Mouse (Mus musculus) heart, adult 18-20 months (tissue): ENCODE results near the gene Slc37a1. TPM values are rescaled to one million over a fixed set of nuclear protein-coding genes. Genes with fewer than 3 reads are reported as not detected.

Experiments
- DNase-seq, 2 experiments: peaks; one replicate each; pipeline ENCODE4 v3.0.0; 2021 to 2022; ENCODE audit warnings: mixed read lengths in 1 of 2
- total RNA-seq, 2 experiments: library from RNA; stranded (reverse); gene quantifications; 2 replicates each; pipeline ENCODE4 v1.2.3; 2021

Gene Slc37a1
- total RNA-seq, 2 experiments from 2014 or later = 7.5 to 10.3 TPM

- DNase-seq = no peak
Measured at GRCm38 (mm10) chr17:31317521-31318272, 31.1 kb downstream of the Slc37a1 start.

- no peak for DNase-seq
Measured at GRCm38 (mm10) chr17:31318906-31319767, 32.5 kb downstream of the Slc37a1 start.

- DNase-seq = peak; percentile 58 to 73
Measured at GRCm38 (mm10) chr17:31321425-31321824, 34.8 kb downstream of the Slc37a1 start.

DNA sequence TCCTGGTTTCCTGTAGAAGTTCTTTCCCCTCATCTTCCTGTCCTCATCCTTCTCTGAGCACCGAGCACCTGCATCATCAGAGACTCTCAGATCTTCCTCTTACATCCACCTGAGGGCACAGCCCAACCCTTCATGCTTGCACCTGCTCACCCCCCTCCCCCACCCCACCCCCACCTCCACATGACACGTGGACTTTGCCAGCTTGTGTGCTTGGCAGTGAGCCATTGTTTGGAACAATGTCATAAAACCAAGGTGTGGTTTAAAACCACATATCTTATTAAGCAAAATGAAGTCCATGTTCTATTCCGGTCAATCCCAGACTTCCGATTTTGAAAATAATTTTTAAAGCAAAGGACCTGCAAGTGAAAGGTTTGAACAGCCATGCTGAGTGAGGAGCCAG is 35.9 kb downstream of the Slc37a1 start:
- no peak for DNase-seq

DNA sequence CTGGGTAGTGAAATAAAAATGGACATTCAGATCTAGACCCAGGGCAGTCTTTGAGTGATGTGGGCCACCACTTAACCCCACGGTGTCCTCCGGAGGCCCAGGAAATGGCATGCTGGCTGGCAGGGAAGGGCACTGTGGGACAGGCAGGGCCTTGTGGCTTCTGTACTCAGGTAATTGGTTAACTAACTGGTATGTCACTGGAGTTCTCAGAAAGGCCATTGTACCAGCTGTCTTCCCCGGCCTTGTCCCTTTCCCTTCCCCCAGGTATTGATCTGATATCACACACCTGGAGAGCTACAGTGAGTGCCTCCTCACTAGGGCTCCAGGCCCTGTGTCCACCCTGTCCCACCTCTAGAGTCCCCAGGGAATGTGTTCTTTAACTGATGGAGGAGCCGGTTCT is 36.8 kb downstream of the Slc37a1 start:
- no peak for DNase-seq

- no peak for DNase-seq
Measured at GRCm38 (mm10) chr17:31324227-31324626, 37.6 kb downstream of the Slc37a1 start.

DNA sequence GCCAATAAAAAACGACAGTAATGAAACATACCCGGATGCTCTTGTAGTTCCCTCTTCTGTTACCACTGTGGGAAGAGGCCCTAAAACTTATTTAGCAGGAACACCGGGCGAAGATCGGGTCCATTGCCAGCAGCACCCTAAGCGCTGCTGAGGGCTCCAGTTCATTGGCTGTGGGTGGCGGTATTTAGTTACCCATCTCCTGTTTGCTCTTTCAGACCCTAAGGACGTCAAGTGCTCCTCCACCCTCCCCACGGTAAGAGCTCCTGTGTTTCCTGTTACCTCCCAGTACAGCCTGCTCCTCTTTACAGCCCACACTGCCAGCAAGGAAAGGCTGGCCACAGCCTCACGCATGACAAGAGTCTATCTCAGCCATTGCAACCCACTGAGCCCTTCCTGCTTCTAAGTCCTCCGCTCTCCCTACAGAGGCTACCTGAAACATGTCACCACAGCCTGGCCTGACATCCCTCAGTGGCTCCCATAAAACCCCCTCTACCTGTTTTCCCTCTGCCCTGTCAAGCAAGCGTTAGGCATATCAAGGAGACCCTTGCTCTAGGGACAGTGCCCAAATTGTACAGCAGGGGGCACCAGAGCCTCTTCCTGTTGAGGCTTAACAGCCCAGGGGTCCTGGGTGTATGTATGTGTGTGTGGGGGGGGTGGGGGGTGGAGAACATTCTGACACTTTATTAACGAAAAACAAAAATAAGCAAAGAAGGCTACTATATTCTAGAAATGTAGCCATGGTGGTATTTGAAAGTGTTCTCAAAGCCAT is 39.0 kb downstream of the Slc37a1 start:
- peak in 1 of 2 experiments; percentile 43 for DNase-seq

- no peak for DNase-seq
Measured at GRCm38 (mm10) chr17:31326220-31326852, 39.7 kb downstream of the Slc37a1 start.

DNA sequence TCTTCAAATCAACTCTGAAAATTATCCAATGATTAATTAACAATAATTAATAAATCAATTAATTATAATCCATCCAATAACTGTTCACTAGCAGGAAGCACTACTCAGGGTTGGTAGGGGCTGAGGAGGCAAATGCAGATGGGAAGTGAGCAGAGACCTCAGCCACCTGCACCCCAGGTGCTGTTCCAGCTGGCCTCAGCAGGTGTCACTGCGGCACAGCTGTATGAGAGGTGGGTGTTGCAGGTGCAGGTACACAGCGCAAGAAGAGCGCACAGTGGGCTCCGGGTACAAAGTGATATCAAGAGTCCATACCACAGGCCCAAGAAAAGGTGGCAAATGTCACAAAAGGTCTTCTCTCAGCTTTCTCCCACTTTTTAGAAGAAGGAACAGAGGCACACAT is 41.9 kb downstream of the Slc37a1 start:
- no peak for DNase-seq

GRCm38 (mm10) chr17:31330622-31331021 is 44.0 kb downstream of the Slc37a1 start:
- DNase-seq = peak in 1 of 2 experiments; percentile 59

DNA sequence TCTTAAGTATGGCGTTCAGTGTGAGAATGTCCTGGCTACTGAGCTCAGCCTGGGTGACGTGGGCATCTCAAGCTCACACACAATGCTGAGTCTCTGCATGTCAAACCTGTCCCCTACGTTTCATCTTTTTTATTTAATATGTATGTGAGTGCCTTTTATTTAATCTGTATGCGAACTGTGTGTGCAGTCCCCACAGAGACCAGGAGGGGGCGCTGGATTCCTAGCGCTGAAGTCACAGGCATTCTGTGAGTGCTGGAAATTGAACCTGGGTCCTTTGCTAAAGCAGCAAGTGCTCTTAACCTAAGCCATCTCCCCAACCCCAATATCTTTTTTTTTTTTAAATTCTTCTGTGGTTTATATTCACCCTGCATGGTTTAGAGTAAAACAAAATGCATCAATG is 44.7 kb downstream of the Slc37a1 start:
- no peak for DNase-seq

GRCm38 (mm10) chr17:31331920-31332319 is 45.3 kb downstream of the Slc37a1 start:
- DNase-seq = no peak

GRCm38 (mm10) chr17:31332333-31332732 is 45.7 kb downstream of the Slc37a1 start:
- no peak for DNase-seq

GRCm38 (mm10) chr17:31334509-31335260 is 48.1 kb downstream of the Slc37a1 start:
- no peak for DNase-seq

GRCm38 (mm10) chr17:31335344-31336080 is 48.9 kb downstream of the Slc37a1 start:
- no peak for DNase-seq

DNA sequence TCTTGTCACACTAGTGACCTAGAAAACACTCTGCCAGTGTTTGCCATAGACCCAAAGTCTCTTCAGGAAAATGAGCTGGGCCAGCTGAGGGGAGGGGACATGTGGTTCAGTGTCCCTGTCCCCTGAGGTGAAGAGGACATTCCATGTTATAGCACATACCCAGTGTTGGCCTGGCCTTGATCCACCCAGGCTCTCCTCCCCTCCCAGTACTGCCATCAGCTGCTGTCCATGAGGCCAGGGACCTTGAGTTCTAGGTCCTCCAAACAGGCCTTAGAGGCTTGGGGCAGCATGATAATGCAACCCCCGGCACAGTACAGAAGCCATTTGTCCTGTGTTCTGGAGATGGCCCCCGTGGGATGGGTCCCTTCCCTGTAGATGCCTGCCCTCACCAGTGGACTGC is 53.2 kb downstream of the Slc37a1 start:
- DNase-seq = no peak

- no peak for DNase-seq
Measured at GRCm38 (mm10) chr17:31342191-31342590, 55.6 kb downstream of the Slc37a1 start.

GRCm38 (mm10) chr17:31344172-31344801 is 57.7 kb downstream of the Slc37a1 start:
- peak; percentile 59 to 89 for DNase-seq

GRCm38 (mm10) chr17:31344816-31345215 is 58.2 kb downstream of the Slc37a1 start:
- no peak for DNase-seq

DNA sequence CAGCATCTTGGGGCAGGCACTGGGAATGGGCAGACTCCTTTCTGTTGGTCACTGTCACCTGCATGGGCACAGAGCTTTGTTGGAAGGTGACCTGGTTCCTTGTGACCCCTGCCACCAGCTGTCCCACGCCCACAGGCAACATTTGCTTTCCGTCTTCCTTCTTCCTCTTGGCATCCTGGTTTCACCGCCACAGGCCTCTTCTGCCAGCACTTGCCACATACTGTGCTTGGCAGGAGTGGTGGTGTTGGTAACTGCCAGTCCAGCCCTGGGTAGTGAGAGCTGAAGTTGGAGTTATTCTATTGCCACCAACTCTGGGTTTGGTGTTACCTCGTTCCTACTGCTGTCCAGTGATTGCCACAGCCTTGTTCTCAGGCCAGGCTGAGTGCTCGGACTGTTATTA is 61.5 kb downstream of the Slc37a1 start:
- no peak for DNase-seq
